Mouse (Mus musculus) ES-Bruce4 (cell line): Measurements from ENCODE around the gene Fadd.

Experiments used
- CTCF ChIP-seq: IDR thresholded peaks from one replicate; pipeline ENCODE4 v1.8.1; 2011; ENCODE audit warnings: low read depth, low read length
- EP300 ChIP-seq: IDR thresholded peaks from 2 replicates; pipeline ENCODE4 v1.6.1; 2011; ENCODE audit warnings: low read depth, low read length; ENCODE audit not compliant: insufficient read depth
- POLR2A ChIP-seq: IDR thresholded peaks from one replicate; pipeline ENCODE4 v1.8.1; 2011; ENCODE audit warnings: low read length; ENCODE audit not compliant: insufficient read depth

GRCm38 (mm10) chr7:144572234-144572633 lies 10.0 kb downstream of the Fadd start:
- TF ChIP-seq POLR2A (no peak), CTCF (no peak), EP300 (no peak)
